Mouse (Mus musculus): Measurements from ENCODE around the gene Arhgap44.

DNA sequence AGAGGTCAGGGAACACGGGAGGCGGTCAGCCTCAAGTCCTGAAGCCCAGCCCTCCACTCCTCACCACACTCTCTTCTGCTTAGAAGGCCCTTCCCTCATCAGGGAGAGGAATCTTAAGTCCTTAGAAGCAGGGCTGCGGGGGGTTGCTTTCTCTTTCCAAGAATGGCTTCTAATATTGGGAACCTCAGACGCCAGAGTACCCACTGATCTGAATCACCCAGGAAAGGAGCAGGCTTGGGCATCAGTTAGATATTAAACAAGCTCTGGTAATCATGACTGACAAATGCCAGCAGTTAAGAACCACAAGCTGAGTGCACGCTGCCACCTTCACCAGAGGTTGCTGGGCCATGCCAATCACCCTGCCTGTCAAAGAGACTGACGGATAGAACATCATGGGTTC lies 148.9 kb downstream of the Arhgap44 start:
- TF ChIP-seq CTCF (IDR thresholded peaks at IDR 0.05; ENCODE audit: extremely low read depth, insufficient read length, insufficient replicate concordance, low read depth, low read length) (no peak), POLR2A (IDR thresholded peaks at IDR 0.05; ENCODE audit: low read depth, low read length) (no peak)
